16 mouse cellular contexts compared by ENCODE assay signal in genomic region chr8:91295786-91296185, GRCm38 (mm10).
"Had no signal": no experiment of that assay in that cellular context is flagged by ENCODE, and none has a peak within 500 bp of the region (broad histone marks: within the 10 kb centered on the region; RNA-seq: fewer than 3 reads in every experiment).

No protein-coding gene starts in this region.

- H3K4me1 ChIP-seq: neural tube, embryonic 13.5 days; neural tube, embryonic 15.5 days; stomach, embryonic 15.5 days had no signal

- H3K9me3 ChIP-seq: neural tube, embryonic 13.5 days; neural tube, embryonic 15.5 days; stomach, embryonic 15.5 days had no signal

- H3K4me2 ChIP-seq: neural tube, embryonic 13.5 days; neural tube, embryonic 15.5 days; stomach, embryonic 15.5 days had no signal

- DNase-seq: retina, postnatal 1 day; right cerebral cortex, adult 18-20 months; right cerebral cortex, postnatal 14 days; right cerebral cortex, postnatal 25 days; right cerebral cortex, postnatal 4 days; spleen, adult 18-20 months; thymus, adult 18-20 months; thymus, adult 2 months; thymus, postnatal 14 days; thymus, postnatal 25 days; thymus, postnatal 36 days; thymus, postnatal 4 days had no signal

- H3K9ac ChIP-seq: neural tube, embryonic 13.5 days; neural tube, embryonic 15.5 days; stomach, embryonic 15.5 days had no signal

- H3K4me3 ChIP-seq: neural tube, embryonic 13.5 days; neural tube, embryonic 15.5 days; stomach, embryonic 15.5 days had no signal

- H3K27ac ChIP-seq: neural tube, embryonic 13.5 days; neural tube, embryonic 15.5 days; stomach, embryonic 15.5 days; stomach, postnatal 0 days had no signal

- H3K27me3 ChIP-seq: neural tube, embryonic 13.5 days; neural tube, embryonic 15.5 days; stomach, embryonic 15.5 days had no signal
